Mouse (Mus musculus): ENCODE results near the gene Camkk2.
A peak's percentile ranks its signal among the peaks of the same experiment; 100 is the strongest.

The Camkk2 gene

DNA sequence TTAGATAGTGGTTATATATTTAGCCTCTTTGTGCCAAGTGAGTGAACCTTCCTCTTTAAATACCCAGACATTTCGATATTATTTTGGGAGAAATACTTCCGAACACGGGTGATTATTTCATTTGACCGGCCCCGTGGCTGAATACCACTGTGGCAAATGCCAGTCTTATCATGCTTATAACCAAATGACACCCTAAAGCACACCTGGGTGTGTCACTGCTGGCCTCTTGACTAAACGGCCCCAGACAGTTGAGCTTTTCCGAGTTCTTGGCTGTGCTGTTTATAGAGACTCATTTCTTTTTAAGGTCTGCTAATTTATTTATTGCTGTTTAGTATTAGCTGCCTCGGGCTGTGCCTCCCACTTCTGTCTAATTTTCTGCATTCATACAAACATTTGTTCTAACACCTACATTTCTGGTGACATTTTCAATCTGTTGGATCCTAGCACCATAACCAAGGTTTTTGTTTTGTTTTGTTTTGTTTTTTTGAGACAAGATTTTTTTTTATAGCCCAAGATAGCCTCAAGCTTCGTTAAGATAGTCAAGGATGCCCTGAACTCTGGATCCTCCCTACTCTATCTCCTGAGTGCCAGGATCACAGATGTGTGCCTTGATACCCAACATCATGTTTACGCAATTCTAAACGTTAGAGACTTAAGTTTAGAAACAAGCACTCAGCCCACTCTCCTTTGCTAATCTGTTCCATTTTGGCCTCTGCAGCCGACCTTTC lies 78.9 kb downstream of the Camkk2 start:
- DNase-seq (ENCODE audit: low spot score in 2 of 2), result no peak

DNA sequence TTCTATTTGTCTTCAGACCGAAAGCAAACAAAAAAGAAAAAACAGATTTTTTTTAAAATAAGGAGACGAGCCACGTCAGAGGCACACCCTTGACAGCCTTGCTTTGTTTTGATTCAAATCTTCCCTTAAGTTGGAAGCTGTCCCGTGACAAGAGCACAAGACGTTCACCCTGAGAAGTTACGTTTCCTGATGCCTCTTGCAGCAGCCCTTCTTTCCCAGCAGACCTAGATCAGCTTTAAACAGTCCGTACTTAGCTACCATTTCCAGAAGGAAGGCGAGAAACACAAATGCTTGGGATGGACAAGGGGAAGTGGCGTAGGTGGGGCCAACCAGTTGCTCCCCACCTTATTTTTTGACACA lies 80.5 kb downstream of the Camkk2 start:
- no peak for DNase-seq (ENCODE audit: low spot score in 2 of 2)

DNA sequence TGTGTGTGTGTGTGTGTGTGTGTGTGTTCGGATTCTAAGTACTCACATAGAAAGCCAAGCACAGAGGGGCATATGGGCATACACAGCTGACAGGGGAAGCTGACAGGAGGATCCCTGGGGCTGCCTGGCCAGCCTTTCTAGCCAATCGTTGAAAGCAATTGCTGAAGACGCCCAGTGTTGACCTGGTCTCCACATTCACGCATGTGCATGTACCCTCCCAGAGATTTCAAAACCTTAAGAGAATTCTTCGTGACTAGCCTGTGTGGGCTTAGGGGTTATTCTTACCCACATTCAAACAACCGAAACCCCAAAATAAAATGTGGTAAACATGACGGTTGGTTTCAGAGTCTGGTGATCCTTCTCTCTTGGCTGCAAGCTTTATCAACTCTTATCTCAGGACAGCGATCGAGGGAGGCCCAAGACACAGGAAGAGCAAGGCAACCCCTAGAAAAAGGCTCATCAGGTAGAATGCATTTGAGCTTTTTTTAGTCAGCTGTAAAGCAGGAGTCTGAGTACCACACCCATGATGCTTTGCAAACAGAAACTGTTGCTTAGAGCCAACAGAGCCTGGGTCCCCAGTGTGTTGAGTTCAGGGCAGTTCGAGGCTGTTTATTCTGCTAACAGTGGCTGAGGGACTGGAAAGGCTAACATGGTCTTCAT lies 81.0 kb downstream of the Camkk2 start:
- DNase-seq (ENCODE audit: low spot score in 2 of 2), result no peak

DNA sequence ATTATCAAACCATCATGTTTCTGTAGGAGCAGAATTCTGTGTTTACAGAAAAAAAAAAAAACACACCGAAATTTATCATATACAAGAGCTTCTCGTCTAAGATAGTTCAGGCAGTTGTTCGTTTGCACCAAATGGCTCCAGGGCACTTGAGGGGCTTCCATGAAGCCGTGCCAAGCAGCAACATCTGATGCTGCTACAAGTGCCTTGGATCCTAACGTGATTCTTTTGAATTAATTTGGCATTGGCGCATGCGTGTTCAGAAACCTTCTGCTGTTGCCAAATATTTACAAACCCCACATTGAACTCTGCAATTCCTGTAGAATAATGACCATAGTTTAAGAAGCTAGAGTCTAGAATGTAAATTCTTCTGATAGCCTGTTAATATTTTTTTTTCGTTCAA lies 83.7 kb downstream of the Camkk2 start:
- no peak for DNase-seq (ENCODE audit: low spot score in 2 of 2)

DNA sequence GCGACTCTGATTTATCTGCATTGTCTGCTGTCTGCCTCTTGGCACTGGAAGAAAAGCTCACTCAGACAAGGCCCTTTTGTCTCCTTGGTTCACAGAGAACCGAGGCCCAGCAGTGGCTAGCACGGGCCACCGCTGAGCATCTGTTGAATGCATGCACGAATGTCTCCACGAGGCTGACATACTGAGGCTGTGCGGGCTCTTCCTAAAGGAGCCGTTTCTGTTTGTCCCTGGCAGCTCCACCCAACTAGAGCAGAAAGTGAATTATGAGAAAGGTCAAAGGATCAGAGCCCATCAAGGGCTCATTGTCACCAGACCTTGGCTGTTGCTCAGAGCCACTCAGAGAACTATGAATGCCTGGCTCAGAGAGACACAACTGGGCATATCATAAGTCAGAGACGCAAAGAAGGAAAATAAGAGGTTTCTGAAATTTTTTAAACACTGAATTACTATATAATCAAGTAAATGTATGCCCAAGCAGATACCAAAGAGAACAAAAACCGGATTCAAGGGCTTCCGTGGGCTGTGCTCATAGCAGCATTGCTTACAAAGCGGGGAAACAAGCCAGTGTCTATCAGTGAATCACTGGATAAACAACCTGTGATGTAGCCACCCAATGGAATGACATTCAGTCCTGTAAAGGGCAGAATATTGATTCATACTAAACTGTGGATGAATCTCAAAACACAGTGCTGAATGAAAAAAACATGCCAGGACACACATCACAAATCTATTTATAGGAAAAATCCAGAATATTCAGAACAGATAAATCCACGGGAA lies 85.6 kb downstream of the Camkk2 start:
- peak; percentile 60 to 63 for DNase-seq (ENCODE audit: low spot score in 2 of 2)

DNA sequence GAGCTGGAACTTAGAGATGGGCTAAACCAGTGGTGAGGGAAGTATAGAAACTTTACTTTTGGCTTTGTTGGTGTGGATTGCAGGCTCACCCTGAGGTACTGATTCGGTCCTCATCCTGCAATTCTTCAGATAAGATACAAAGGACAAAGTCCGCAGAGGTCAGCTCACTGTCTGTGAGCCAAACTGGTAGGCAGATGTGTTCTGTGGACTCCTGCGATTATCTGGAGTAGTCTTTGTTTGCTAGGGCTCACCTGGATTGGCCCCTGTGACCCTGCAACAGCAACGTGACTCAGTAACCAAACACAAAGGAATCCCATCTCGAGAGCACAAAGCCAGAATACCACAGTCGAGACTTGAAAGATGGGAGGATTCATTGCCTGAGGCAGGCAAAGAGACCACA lies 88.7 kb downstream of the Camkk2 start:
- no peak for DNase-seq (ENCODE audit: low spot score in 2 of 2)

DNA sequence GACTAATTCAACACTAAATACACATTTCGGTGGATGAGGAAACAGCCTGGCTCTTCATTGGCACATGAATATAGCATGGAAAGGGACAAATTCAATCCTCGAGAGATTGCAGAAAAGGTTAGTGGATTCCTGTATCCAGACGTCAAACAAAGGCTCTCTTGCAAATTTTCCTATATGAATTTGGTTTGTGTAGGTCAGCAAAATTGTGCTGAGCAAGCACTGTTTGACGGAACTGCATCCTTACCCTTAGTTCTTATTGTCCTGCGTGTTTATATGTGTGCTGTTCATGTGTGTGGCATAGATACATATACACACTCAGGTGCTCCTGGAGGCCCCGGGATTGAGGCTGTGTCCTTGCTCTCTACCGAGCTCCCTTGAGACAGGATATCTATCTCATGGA lies 90.1 kb downstream of the Camkk2 start:
- DNase-seq (ENCODE audit: low spot score in 2 of 2), result no peak

DNA sequence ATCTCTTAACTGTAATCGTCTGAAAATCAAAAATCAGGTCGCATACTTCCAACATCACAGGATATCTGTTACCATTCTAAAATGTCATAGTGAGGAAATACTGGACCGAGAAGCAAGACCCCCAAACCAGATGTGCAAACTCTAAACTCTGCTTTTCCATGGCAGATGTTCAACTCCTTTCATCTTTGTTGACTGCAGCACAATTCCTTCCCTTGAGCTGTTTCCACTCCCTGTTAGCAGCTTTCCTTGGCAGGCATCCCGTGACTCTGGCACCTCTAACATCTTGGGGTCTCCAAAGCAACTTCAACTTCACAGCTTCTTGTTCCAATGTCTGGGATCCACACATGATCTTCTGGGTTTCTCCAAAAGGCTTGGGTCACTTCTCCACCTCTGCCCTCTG lies 91.8 kb downstream of the Camkk2 start:
- DNase-seq (ENCODE audit: low spot score in 2 of 2), result no peak

DNA sequence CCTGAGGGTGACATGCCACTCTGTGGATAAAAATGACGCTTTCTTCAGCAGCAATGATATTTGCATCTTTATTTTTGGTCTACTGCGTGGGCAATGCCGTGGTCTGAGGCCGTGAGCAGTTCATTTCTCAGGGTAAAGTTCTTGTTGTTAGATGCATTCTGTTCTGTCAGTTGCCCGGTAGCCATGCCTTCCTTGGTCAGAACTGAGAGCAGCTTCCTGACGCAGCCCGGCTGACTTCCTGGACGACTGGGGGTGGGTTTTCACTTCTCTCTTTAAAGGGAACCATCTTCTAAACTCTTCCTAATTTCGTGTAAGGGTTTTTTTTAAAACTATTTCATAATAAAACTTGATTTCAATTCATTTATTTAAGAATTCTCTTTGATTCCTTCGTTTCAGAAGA lies 95.3 kb downstream of the Camkk2 start:
- DNase-seq (ENCODE audit: low spot score in 2 of 2), result no peak

DNA sequence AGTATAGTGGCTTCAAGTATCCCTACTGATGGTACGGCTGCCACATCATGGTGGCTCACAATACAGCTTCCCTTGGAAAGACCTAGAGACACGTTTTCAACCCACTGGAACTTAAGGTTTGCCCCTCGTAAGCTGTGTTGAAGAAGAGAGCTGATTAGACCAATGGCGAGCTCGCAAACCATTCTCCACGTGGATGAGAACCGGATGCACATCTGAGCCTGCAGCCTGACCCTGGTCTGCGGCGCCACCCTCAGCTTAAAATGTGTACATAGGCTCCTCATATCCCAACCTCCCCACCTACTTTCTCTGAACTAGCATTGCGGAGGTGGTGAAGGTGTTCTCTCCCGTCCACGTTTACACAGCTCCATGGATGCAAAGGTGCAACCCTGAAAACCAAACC lies 97.9 kb downstream of the Camkk2 start:
- DNase-seq (ENCODE audit: low spot score in 2 of 2), result no peak

Measured in right cerebral cortex, postnatal 10 days (tissue).